Mouse (Mus musculus) left cerebral cortex, adult 2 months (tissue): ENCODE data around the gene Tmem81. TPM values are rescaled to one million over a fixed set of nuclear protein-coding genes. Genes with fewer than 3 reads are reported as not detected.
"Not testable (repeated sequence)": the region's sequence is repeated elsewhere in the genome, so short reads cannot be mapped to it uniquely, and the experiment has no call there.

Source experiments
- DNase-seq, 2 experiments: peaks; one replicate each; pipeline ENCODE4 v3.0.0; 2021 to 2022; ENCODE audit warnings: low spot score in 2 of 2, mixed read lengths in 1 of 2; ENCODE audit errors: extremely low spot score in 1 of 2
- H3K27ac ChIP-seq: fragments of 200-600 bp; 2 replicates; pipeline ENCODE4 v1.8.1; 2022
- H3K4me3 ChIP-seq: fragments of 200-600 bp; 2 replicates; pipeline ENCODE4 v1.8.1; 2022
- CTCF ChIP-seq: fragments of 200-600 bp; IDR thresholded peaks from 2 replicates; pipeline ENCODE4 v1.8.1; 2022; ENCODE audit warnings: antibody characterized with exemption, mild to moderate bottlenecking, moderate library complexity
- intact Hi-C: fragments of 180-260 bp; cut with DNase I; formaldehyde crosslinking; loops from one replicate; pipeline ENCODE4 v1.15.1; 2025
- long read RNA-seq, 2 experiments: library from polyadenylated mRNA; stranded (forward); transcript quantifications; one replicate each; pipeline ENCODE4 v2.0.0; 2021; ENCODE audit warnings: borderline mapping rate in 2 of 2
- total RNA-seq, 2 experiments: library from RNA; stranded (reverse); gene quantifications; 2 replicates each; pipeline ENCODE4 v1.2.3; 2021

The Tmem81 gene
- total RNA-seq: 1 to 10 TPM; 3.9 to 4.4 TPM
- long read RNA-seq, experiment 1: 0 reads
- long read RNA-seq, experiment 2: 0 reads

DNA sequence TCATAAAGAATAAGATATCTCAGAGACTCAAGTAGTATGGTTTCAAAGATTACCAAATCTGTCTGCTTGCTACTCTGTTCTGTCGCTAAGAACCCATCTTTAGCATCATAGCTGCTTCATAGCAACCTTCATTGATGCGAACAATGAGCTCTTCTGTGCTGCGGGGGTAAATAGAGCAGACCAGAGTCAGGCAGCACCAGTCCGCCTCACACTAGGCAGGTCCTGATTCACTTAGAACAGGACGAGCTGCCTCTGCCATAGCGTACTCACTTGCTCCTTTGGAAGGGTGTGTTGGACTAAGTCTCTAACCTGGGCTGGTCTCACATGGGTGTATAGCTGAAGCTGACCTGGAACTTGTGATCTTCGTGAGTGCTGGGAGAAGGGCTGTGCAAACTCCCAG, at the start of gene Tmem81:
Tmem81 (plus strand) TSS at position 173 of the 400 bp plus-strand sequence.
- no peak for TF ChIP-seq CTCF
- intact Hi-C loops: no loop called here
- no peak within 1 kb of the TSS for H3K4me3 ChIP-seq
- no peak for DNase-seq
- peak within 1 kb of the TSS; percentile 68 for H3K27ac ChIP-seq

DNA sequence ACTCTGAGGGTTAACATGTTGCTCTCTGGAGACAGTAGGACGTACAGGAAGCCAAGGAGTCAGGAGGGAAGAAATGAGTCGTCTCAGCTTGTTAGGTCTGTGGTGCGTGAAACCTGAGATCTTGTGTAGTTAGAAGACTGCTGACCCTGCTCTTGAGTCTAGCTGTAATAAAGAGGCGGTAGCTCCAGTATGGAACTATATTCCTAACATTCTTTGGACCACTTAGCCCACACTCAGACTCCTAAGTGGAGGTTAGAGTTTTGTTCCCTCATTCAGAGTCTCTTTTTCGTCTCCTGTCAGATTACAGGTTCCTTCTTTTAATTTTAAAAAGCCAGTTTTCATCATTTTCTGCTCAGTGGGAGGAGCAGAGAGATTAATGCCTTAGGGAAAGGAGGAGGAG, 41.4 kb upstream of the Tmem81 start:
- no peak overlapping the region for H3K27ac ChIP-seq
- intact Hi-C loops: no loop called here
- H3K4me3 ChIP-seq: no peak overlapping the region
- TF ChIP-seq CTCF: no peak
- no peak for DNase-seq

DNA sequence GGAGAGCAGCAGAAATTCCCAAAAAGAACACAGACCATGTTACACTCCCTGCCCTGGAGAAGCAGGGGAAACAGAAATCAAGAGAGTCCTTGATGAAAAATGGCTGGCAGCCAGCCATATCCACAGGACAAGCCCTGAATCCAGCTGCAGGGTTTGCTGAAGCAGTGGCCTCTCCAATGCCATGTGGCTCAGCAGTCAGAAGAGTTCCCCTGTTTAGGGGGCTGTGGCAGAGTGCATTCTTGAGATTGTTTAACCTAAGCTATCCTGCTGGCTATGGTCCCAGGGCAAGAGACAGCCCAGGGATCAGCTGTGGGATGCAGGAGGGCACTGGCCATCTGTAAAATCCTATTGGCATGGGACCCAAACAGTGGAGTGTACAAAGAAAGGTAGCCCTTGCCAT, 37.1 kb upstream of the Tmem81 start:
- intact Hi-C loops: no loop called here
- Histone ChIP-seq H3K27ac (no peak overlapping the region), H3K4me3 (no peak overlapping the region)
- no peak for TF ChIP-seq CTCF
- no peak for DNase-seq

DNA sequence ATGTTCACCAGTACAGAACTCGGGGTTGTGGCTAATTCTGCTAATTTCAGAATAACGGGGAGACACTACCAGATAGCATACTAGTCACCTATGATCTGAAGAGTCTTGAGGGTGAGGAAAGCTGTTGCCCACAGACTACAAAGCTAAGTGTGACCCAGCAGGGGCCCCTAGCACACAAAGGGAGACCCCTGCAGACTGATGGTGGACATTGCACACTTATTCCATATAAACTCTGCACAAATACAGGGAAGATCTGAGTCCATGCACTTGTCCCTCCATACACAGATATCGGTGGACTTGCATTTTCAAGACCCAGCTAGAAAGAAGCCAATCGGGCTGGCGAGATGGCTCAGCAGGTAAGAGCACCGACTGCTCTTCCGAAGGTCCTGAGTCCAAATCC, 36.5 kb upstream of the Tmem81 start:
- no peak; the same call in none of the 2 replicates for TF ChIP-seq CTCF
- Histone ChIP-seq H3K4me3 (no peak overlapping the region), H3K27ac (no peak overlapping the region)
- no peak for DNase-seq
- intact Hi-C loops: no loop called here

DNA sequence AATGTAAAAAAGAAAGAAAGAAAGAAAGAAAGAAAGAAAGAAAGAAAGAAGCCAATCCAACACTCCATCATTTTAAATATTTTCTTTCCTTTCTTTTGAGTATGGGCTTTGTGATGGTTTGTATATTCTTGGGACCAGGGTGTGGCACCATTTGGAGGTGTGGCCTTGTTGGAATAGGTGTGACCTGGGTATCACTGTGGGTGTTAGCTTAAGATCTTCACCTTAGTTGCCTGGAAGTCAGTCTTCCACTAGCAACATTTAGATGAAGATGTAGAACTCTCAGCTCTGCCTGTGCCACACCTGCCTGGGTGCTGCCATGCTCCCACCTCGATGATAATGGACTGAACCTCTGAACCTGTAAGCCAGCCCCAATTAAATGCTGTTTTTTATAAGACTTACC, 36.0 kb upstream of the Tmem81 start:
- DNase-seq, H3K4me3 ChIP-seq, intact Hi-C loops, H3K27ac ChIP-seq: not testable (repeated sequence)

DNA sequence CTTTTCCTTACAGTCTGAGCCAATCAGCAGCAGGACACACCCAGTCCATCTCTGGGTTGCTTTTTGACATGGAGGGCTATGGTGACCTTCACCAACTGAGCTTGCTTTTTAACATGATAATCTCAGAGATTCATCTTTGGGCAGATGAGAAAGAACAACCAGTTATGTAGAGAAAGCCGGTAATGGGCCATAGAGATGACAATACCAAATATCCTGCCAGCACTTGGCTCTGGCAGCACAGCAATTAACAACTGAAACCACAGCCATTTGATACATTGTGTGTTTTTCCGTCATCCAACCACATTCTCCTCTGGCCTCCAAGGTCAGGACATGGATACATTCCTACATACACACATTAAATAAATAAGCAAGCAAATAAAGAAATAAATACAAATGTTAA, 35.0 kb upstream of the Tmem81 start:
- no peak for TF ChIP-seq CTCF
- Histone ChIP-seq H3K27ac (no peak overlapping the region), H3K4me3 (no peak overlapping the region)
- no peak for DNase-seq
- intact Hi-C loops: no loop called here

DNA sequence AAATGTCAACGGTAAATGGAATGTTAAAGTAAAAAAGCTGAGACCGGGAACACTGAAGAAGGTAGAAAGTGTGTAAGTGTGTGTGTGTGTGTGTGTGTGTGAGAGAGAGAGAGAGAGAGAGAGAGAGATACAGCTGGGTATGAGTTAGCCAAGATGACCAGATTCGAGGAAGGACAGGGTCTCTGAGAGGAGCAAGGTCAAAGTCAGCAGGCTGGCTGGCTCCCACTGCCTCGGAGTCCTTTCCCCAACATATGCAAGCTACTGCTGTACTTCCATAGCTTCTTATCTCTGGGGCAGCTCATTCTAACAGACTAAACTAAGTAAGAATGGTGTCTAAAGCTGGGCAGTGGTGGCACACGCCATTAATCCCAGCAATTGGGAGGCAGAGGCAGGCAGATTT, 34.5 kb upstream of the Tmem81 start:
- no peak for DNase-seq
- no peak overlapping the region for H3K27ac ChIP-seq
- no peak for TF ChIP-seq CTCF
- intact Hi-C loops: no loop called here
- no peak overlapping the region for H3K4me3 ChIP-seq

DNA sequence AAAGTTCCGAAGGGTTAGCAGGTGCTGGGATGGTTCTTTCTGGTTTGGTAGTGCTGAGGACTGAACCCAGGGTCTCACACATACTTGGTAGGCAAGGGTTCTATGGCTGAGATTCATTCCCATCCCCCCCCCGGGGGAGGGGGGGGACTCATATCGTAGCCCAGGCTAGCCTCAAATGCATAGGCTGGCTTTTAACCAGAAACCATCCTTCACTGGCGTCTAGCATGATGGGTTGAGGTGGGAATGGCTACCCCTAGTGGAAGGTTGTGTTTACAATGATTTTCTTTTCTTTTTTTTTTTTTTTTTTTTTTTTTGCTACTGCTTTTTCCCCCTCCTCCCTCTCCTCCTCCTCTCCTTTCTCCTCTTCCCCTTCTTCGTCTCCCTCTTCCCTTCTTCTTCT, 33.5 kb upstream of the Tmem81 start:
- peak; percentile 30 for TF ChIP-seq CTCF
- intact Hi-C loops: no loop called here

DNA sequence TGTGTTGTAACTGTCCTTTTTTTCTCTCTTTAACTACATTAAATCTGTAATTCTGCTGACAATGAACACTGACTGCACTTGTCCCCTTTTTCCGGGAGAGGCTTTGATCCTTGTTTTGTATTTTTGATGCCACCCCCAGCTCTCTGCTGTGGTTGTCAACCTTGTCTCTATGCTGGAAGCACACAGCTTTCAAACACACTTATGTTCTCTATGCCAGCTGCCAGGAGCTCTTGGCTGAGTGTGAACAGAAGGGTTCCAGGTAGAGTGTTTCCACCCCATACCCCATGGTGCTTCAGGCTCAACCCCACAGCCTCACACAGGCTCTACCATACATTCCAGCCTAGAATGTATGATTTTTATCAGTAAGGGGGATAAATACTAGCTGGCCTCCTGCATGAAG, 31.5 kb upstream of the Tmem81 start:
- no peak for TF ChIP-seq CTCF
- intact Hi-C loops: no loop called here
- Histone ChIP-seq H3K4me3 (no peak overlapping the region), H3K27ac (no peak overlapping the region)
- no peak for DNase-seq

More for the DNA sequence above, 33.5 kb upstream of the Tmem81 start:
- Histone ChIP-seq H3K4me3 (no peak overlapping the region), H3K27ac (no peak overlapping the region)
- DNase-seq: no peak

DNA sequence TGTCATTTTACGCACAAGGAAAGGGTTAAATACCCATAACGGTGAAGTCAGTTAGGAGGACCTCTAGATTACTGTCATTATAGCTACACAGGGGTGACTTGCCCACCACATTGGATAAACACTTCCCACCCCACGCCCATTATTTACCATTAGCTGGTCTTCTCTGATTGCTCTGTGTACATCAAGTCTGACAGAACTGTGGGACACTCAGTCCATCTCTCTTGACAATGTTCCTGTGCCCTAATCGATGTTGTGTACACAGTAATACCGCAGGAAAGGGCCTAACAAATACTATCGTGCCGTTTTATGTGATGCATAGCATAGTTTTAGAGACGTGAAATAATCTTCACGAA, 29.5 kb upstream of the Tmem81 start:
- TF ChIP-seq CTCF: no peak
- DNase-seq: no peak
- intact Hi-C loops: loop anchor here (2.0 kb wide), 1 partner anchor 110 kb away; no protein-coding TSS in a partner anchor
- Histone ChIP-seq H3K27ac (peak overlapping the region; percentile 100), H3K4me3 (peak overlapping the region; percentile 81)

DNA sequence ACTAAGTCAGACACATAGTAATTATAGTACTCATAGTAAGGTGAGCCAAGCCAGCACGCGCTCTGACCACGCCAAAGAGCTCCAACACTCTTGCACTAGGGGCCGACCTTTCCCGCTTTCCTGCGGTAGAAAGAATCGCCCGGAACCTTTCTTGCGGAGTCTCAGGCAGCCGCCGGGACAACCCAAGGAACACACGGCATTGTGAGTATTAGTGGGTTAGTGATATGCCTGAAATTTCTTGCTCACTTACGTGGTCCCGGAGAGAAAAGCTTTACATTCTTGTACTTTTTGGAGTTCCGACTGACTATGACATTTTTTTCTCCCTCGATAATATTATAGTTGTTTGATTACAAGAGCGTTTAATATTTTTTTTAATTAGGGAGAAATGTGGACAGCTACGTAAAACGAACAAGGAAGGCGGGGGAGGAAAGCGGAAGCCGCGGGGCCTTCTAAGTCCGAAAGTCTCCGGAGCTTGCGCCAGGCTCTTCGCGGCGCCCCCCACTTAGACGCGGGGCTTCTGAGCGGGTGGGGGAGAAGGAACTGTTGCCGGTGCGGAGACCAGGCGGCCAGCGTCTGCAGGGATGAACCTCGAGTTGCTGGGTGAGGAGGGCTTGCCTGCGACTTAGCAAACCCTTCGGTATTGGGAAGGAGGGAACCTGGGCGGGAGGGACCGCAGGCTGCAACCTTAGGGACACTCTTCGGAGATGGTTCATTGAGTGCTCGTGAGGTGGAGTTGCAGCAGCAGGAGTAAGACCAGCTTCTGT, 28.9 kb upstream of the Tmem81 start, which contains the start of gene Rbbp5:
Rbbp5 (plus strand) TSS at position 438 of the 764 bp plus-strand sequence.
- intact Hi-C loops: loop anchor here (2.0 kb wide), 1 partner anchor 110 kb away; no protein-coding TSS in a partner anchor
- no peak; the same call in none of the 2 replicates for TF ChIP-seq CTCF
- Histone ChIP-seq H3K4me3 (peak within 1 kb of the TSS; percentile 81), H3K27ac (peak within 1 kb of the TSS; percentile 100)
- peak; percentile 85 to 88 for DNase-seq

DNA sequence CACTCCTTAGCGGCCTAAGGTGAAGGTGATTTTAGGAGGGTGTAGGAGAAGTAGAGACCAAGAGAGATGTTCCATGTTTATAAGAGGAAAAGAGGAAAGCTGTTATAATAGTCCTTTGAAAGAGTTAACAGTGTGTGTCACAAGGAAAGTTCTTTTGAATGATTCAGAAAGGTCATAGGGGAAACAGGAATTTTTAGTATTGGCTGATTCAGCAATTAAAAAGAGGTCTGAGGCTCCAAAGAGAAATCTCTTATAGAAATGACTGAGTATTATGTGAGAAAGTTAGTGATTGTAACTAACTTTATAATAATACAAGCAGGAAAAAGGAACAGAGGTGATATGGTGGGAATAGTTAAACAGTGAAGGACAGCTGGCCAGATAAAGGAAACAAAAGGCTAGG, 26.6 kb upstream of the Tmem81 start:
- intact Hi-C loops: no loop called here

DNA sequence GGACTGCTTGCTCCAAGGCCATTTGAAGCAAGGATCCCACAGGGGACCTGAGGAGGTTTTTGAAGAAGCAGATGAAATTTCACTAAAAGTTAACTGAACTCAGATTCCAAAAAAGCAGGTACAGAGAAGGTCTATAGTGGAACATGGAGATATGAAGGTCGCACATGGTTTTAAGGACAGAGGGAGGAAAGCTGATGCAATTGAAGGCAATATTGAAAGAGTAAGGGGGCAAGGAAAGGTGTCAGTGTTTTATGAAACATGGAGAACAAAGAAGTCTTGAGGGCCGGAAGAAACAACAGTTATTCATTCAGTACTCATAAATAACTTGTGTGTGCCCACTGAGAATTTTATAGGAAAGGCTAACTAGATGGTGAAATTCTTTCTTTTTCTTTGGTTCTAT, 24.4 kb upstream of the Tmem81 start:
- H3K27ac ChIP-seq: no peak overlapping the region
- intact Hi-C loops: no loop called here
- DNase-seq: no peak
- no peak overlapping the region for H3K4me3 ChIP-seq
- TF ChIP-seq CTCF: no peak

More for the DNA sequence above, 26.6 kb upstream of the Tmem81 start:
- Histone ChIP-seq H3K27ac (no peak overlapping the region), H3K4me3 (no peak overlapping the region)
- no peak for DNase-seq
- no peak for TF ChIP-seq CTCF
